Mouse (Mus musculus): ENCODE results near the gene Zfp955b. TPM values are rescaled to one million over a fixed set of nuclear protein-coding genes. Genes with fewer than 3 reads are reported as not detected.
"Not testable (repeated sequence)": the region's sequence is repeated elsewhere in the genome, so short reads cannot be mapped to it uniquely, and the experiment has no call there.

Gene Zfp955b
- 0.38 and 0.42 TPM in 2 replicates for total RNA-seq (2015; ENCODE audit: low replicate concordance)
- 0.60 and 2.6 TPM in 2 replicates for total RNA-seq (2017; ENCODE audit: low replicate concordance)

GRCm38 (mm10) chr17:33289039-33289875 lies at the start of gene Zfp955b:
Gene Zfp955b (plus strand): TSS chr17:33289544.
- peak; percentile 100 for ATAC-seq (replicated peaks; ENCODE audit: low FRiP score, poor library complexity, severe bottlenecking)

- peak; percentile 100 for ATAC-seq (replicated peaks; ENCODE audit: low FRiP score, poor library complexity, severe bottlenecking)
These were observed 34.6 kb upstream of the Zfp955b start, which contains the start of gene Zfp955a for GRCm38 (mm10) chr17:33254530-33255318. Gene Zfp955a (minus strand): TSS chr17:33255145.

- not testable (repeated sequence) for ATAC-seq (replicated peaks; ENCODE audit: low FRiP score, poor library complexity, severe bottlenecking)
These were observed 34.1 kb upstream of the Zfp955b start for GRCm38 (mm10) chr17:33255319-33255657.

GRCm38 (mm10) chr17:33264376-33264775 lies 25.0 kb upstream of the Zfp955b start, which contains the start of gene Olfr63:
Gene Olfr63 (plus strand): TSS chr17:33264676.
- no peak for ATAC-seq (replicated peaks; ENCODE audit: low FRiP score, poor library complexity, severe bottlenecking)

- no peak for ATAC-seq (replicated peaks; ENCODE audit: low FRiP score, poor library complexity, severe bottlenecking)
These were observed 20.4 kb upstream of the Zfp955b start for GRCm38 (mm10) chr17:33268907-33269306.

GRCm38 (mm10) chr17:33289876-33290149 lies 469 bp downstream of the Zfp955b start:
- peak; percentile 52 for ATAC-seq (replicated peaks; ENCODE audit: low FRiP score, poor library complexity, severe bottlenecking)

GRCm38 (mm10) chr17:33352981-33353380 lies 63.6 kb downstream of the Zfp955b start:
- ATAC-seq (replicated peaks; ENCODE audit: low FRiP score, poor library complexity, severe bottlenecking) = no peak

Other genes with a start within 250 kb of the Zfp955b start
- gene 4921501E09Rik, start 221.5 kb upstream of the Zfp955b start, total RNA-seq (2015; ENCODE audit: low replicate concordance) = not detected in 2 replicates
- not detected in 2 replicates for gene 4921501E09Rik, start 221.5 kb upstream of the Zfp955b start, total RNA-seq (2017; ENCODE audit: low replicate concordance)
- gene Zfp563, start 200.2 kb upstream of the Zfp955b start, total RNA-seq (2015; ENCODE audit: low replicate concordance) = 0.21 TPM in 1 of 2 replicates, not detected in the other
- 0.42 and 0.60 TPM in 2 replicates for gene Zfp563, start 200.2 kb upstream of the Zfp955b start, total RNA-seq (2017; ENCODE audit: low replicate concordance)
- not detected in 2 replicates for gene Morc2b, start 149.9 kb upstream of the Zfp955b start, total RNA-seq (2015; ENCODE audit: low replicate concordance)
- not detected in 2 replicates for gene Morc2b, start 149.9 kb upstream of the Zfp955b start, total RNA-seq (2017; ENCODE audit: low replicate concordance)
- gene Olfr55, start 121.1 kb upstream of the Zfp955b start, total RNA-seq (2015; ENCODE audit: low replicate concordance) = not detected in 2 replicates
- not detected in 2 replicates for gene Olfr55, start 121.1 kb upstream of the Zfp955b start, total RNA-seq (2017; ENCODE audit: low replicate concordance)
- gene Olfr239, start 98.2 kb upstream of the Zfp955b start, total RNA-seq (2015; ENCODE audit: low replicate concordance) = not detected in 2 replicates
- not detected in 2 replicates for gene Olfr239, start 98.2 kb upstream of the Zfp955b start, total RNA-seq (2017; ENCODE audit: low replicate concordance)
- not detected in 2 replicates for gene Olfr1564, start 67.9 kb upstream of the Zfp955b start, total RNA-seq (2015; ENCODE audit: low replicate concordance)
- gene Olfr1564, start 67.9 kb upstream of the Zfp955b start, total RNA-seq (2017; ENCODE audit: low replicate concordance) = not detected in 2 replicates
- gene Zfp955a, start 34.4 kb upstream of the Zfp955b start, total RNA-seq (2015; ENCODE audit: low replicate concordance) = 1.2 and 4.6 TPM in 2 replicates
- gene Zfp955a, start 34.4 kb upstream of the Zfp955b start, total RNA-seq (2017; ENCODE audit: low replicate concordance) = 2.4 and 4.6 TPM in 2 replicates
- gene Olfr63, start 24.9 kb upstream of the Zfp955b start, total RNA-seq (2015; ENCODE audit: low replicate concordance) = not detected in 2 replicates
- gene Olfr63, start 24.9 kb upstream of the Zfp955b start, total RNA-seq (2017; ENCODE audit: low replicate concordance) = not detected in 2 replicates
- 6.0 and 6.1 TPM in 2 replicates for gene Zfp81, start 69.3 kb downstream of the Zfp955b start, total RNA-seq (2015; ENCODE audit: low replicate concordance)
- gene Zfp81, start 69.3 kb downstream of the Zfp955b start, total RNA-seq (2017; ENCODE audit: low replicate concordance) = 2.5 and 5.0 TPM in 2 replicates
- gene Zfp101, start 105.1 kb downstream of the Zfp955b start, total RNA-seq (2015; ENCODE audit: low replicate concordance) = 21.5 and 26.3 TPM in 2 replicates
- gene Zfp101, start 105.1 kb downstream of the Zfp955b start, total RNA-seq (2017; ENCODE audit: low replicate concordance) = 36.5 and 48.1 TPM in 2 replicates
- gene Actl9, start 143.4 kb downstream of the Zfp955b start, total RNA-seq (2015; ENCODE audit: low replicate concordance) = not detected in 2 replicates
- gene Actl9, start 143.4 kb downstream of the Zfp955b start, total RNA-seq (2017; ENCODE audit: low replicate concordance) = not detected in 2 replicates
- gene Adamts10, start 234.7 kb downstream of the Zfp955b start, total RNA-seq (2015; ENCODE audit: low replicate concordance) = 4.6 and 5.2 TPM in 2 replicates
- gene Adamts10, start 234.7 kb downstream of the Zfp955b start, total RNA-seq (2017; ENCODE audit: low replicate concordance) = 6.4 and 6.6 TPM in 2 replicates